Mouse (Mus musculus) retina, postnatal 1 day (tissue): ENCODE results near the gene Rrp7a.

ENCODE experiments used
- DNase-seq: peaks from one replicate; pipeline ENCODE4 v3.0.0-alpha.2; 2012

Gene Rrp7a

DNA sequence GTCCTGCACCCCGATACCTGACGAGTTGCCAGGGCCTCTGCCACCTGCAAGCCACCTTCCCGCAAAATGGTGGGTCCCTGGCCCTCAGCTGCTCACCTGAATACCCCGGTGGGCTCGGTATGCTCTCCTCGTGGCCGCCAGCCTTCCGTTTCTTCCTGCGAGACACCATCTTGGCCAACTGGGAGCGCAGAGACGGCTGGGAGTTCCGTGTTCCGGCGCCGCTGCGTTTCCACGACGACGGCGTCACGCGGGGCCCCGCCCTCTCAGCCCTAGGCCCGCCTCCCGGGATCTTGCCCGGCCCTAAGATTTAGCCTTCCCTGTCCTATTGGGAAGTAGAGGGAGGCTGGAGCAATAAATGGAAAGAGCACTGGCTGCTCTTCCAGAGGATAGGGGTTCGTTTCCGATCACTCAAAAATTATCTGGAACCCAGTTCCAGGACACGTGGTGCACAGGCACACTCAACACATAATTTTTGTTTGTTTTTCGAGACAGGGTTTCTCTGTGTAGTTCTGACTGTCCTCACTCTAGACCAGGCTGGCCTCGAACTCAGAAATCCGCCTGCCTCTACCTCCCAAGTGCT is at the start of gene Rrp7a:
Gene Rrp7a (minus strand): TSS at position 236 of the 580 bp plus-strand sequence.
- peak; percentile 94 for DNase-seq

DNA sequence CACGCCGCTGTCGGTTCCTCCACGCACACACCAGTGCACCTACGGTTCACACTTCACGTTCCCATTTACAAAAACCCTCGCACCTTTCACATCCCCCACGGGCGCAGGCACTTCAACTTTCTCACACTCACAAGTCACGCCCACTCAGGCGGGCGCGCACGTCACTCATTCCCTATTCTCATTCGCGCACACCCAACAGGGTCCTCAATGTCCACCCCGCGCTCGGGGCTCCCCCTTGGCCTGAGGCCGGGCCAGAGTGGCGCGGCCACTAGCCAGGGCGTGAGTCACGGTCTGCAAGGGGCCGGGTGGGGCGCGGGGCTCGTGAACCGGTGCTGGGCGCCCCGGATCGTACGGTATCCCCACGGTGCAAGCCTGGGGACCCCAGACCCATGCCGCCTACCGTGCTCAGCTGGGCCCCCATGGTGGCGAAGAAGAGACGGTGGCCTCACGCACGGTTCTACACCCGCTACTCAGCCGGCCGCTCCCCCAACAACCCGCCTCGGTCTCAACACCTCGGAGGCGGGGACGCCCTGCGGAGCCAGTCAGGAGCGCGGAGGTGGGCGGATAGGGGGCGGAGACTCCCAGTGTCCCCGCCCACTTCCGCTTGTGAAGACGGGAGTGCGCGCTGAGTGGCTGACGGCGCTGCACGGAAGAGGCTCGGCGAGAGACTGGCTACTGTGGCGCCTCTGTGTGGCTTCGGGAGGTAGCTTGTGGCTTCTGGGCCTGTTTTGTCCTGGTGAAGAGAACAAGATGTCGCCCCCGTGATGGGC is 49.3 kb upstream of the Rrp7a start:
- peak; percentile 98 for DNase-seq

DNA sequence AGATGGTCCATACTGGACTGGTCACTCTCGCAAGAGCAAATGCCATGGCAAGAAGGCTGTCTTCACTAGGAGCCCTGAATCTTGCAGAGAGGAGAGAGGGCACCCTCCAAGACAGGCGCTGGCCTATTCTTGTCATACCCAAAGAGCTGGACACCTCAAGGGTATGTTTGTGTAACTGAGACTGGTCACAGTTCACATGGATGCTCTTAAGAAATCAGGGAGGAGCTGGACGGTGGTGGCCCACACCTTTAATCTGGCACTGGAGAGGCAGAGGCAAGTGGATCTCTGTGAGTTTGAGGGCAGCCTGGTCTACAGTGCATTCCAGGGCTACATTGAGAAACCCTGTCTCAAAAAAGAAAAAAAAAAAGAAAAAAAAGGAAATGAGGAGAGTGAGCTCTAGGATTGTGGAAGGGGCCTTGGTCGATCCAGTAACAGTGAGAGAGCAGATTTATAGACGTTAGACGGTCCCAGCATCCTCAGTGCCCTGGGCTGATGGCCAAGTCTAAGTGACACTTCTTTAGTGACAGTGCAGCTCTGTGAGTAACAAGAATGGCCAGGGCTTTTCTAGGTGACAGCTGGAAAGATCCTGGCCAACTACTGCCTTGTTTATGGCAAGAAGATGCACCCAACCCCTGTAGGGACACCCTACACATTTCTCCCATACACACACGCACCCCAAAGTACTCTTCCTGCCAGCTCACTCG is 48.5 kb upstream of the Rrp7a start:
- DNase-seq, result peak; percentile 25

DNA sequence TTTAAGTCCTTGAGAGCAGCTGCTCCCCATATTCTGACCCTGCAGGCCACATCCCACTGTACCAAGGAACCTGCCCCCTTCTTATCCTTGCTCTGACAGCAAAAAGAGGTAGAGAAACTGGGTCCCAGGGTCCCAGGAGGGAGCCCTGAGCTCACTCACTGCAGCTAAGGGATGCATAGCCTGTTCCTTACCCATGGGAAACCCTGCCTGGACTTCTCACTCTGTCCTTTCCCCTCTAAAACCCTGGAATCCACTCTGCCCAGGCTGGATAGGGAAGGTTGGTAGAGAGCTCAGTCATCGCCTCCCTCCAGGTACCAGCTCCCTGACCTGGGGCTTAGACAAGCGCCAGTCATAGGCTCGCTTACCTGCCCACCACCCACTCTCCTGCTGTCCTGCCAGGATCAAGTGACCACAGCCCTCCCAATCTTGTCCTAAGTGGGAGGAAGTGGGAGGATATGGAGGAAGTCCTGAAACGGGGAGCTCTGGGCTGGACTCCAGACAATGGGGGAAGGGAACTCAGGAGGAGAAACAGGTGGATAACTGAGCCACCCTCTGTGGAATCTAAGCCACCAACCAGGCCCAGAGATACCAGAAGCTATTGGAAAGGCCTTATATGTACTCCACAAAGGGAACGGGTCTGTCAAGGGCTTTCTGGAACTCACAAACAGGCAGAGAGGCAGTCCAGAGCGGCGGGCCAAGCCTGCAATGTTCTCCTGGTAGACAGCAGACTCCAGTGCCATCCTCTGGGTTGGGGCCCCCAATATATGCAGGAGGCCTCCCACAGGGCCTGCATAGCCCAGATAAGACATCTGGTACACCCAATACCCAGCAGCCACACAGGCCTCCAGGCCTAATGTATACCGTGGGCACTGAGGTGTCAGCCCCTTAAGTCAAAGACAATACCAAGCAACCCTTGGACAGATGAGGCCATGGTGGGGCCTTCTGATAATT is 47.4 kb upstream of the Rrp7a start:
- no peak for DNase-seq

DNA sequence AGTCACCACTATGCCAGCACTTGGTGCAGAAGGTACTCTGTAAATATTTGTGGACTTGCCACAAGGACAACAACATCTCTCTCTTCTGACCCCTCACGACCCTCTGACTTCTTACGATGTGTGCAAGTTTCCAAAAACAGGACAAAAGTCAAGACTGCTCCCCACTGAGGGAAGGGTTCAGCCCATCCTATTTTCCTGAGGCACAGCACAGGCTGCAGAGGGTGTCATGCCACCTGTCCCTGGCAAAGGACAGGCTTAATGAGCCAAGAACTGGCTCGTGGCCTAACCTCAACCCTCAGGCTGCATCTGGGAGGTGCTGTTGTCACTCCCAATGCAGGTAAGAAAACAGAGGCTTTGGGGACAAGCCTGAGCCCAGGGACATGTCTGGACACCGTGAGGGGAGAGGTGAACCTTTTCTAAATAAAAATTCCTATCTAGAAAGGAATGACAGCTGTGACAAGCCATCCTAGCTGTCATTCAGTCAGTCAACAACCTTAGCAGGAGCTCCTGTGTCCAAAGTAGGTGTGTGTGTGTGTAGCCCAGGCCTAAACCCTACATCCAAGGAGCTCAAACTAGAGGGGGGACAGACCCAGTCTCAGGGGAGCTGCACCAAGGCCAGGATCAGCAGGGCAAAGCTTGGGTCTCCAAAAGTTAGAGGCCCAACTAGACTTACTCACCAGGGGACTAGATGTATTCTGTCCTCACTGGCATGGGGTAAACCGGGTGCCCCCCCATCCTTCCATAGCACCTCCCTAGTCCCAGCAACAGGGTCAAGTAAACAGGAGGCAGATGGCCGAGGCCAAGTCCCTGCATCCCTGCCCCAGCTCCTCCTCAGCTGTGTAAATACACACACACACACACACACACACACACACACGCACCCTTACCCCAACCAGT is 46.5 kb upstream of the Rrp7a start:
- DNase-seq, result no peak

DNA sequence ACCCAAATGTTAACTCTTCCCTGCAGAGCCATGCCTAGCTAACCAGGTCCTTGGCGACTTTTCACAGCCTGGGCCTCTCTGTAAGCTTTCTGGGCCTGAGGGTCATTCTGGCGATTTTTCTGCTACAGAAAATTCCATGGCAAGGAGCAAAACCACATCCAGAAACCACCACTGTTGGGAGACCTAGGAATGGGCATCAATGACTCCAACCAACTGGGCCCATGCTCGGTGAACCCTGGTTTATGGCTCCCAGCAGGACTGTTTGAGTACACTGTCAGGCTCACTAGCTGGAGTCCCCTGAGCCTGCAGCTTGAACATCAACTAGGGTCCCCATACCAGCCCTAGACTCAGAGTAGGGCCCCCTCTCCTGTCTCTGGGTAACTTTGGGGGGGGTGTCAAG is 45.7 kb upstream of the Rrp7a start:
- no peak for DNase-seq

DNA sequence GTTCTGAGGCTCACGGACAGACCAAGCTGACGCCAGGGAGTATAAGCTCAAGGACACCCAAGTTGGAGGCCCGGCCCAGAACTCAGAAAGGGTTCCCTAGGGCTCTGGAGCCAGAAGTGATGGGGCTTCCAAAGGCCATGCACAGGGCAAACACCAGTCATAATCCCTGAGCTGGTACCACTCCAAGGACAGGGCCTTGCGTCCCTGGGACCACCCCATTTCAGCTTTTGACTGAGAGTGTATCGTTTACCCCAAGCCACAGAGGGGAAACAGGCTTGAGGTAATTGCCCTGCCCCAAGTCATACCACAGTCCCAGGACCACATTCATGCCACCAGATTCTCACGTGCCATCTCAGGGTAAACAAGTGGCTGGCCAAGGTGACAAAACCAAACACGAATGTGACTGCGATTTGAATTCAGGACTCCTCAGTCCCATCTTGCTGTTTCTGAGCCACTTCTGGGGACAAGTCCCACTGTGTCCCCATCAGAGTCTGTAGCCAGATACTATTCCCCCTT is 45.0 kb upstream of the Rrp7a start:
- DNase-seq, result no peak

DNA sequence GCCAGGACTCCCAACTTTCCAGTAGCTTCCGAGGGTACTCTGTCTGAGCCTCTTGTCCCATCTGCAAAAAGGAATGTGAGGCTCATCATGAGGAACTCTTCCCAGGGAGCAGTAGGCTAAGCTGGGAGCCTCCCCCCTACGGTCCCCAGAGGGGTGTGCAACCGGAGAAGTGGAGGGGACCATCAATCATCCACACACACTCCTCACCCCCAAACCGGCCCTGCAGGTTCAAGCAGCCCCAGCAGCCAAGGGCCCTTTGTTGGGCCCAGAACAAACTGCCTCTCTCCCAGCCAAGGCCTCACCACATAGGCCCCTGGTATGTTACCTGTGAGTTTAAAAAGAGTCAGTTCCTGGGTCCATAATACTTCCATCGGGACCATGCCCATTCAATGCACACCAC is 44.5 kb upstream of the Rrp7a start:
- DNase-seq, result no peak

DNA sequence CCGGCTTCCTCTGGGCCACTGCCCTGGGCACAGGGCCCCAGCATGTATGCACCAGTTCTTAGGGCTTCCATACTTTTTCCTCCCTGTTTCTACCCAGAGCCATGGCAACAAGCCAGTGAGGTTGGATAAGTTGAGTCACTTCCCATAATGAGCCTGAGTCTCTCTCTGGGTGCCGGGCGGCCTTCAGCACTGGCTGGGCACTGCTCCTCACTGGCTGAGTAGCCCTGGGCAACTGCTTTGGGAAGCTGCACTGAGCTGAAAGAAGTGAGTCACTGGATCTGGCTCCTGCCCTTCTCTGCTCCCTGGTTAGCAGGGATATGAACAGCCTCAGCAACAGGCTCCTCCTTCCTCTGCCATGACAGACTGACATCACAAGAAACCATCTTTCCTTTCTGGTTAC is 44.0 kb upstream of the Rrp7a start:
- no peak for DNase-seq

DNA sequence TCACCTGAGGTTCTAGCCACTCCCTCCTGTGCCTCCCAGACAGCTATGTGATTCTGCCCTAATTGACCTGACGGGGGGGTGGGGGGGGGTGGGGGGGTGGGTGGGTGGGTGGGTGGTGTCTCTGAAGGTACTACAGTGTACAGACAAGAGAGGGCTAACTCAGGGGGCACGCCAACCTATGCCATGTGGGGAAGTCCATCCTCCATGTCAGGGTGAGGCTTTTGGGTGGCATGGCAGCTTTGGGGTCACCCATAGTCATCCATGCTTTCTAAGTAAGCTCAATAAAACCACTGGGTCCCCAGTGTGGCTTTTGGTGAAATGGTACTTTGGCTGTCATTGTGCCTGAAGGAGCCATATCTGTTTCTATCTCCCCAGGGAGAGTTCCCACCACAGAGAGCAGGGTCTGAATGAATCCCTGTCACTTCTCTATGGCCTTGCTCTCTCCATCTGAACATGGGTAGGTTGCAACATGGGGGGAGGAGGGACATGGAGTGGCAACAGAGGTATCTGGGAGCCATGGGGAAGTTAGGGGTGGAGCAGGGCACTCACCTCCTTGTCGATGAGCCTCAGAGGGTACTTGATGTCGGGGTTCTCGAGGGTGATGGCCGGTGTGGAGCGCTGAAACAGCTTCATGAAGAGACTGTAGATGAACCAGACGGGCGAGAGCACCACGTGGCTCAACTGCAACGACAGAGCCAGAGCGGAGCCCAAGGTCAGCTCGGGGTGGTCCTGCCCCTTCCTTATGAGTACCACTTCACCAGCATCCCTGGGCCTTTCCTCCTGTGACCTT is 43.1 kb upstream of the Rrp7a start:
- DNase-seq, result no peak

DNA sequence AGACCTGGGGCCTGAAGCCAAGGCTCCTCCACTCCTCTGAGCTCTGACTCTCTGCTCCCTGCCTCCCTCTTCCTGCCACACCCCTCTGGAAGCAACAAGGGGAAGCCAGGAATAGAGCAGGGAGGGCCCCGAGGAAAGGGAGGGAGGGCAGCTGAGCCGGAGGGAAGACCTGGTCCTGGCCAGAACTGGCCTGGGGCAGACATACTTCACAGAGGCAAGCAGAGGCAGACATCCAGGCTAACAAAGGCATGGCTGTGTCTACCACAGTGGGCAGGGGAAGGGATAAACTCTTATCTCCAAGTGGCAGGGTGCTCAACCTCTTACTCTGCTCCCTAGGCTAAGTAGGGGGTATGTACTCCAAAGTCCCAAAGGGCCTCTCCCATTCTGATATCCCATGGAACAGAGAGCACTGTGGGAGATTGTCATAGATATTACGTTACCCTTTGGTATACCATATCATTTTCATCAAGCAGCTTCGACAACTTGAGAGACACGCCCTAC is 42.4 kb upstream of the Rrp7a start:
- DNase-seq, result no peak

DNA sequence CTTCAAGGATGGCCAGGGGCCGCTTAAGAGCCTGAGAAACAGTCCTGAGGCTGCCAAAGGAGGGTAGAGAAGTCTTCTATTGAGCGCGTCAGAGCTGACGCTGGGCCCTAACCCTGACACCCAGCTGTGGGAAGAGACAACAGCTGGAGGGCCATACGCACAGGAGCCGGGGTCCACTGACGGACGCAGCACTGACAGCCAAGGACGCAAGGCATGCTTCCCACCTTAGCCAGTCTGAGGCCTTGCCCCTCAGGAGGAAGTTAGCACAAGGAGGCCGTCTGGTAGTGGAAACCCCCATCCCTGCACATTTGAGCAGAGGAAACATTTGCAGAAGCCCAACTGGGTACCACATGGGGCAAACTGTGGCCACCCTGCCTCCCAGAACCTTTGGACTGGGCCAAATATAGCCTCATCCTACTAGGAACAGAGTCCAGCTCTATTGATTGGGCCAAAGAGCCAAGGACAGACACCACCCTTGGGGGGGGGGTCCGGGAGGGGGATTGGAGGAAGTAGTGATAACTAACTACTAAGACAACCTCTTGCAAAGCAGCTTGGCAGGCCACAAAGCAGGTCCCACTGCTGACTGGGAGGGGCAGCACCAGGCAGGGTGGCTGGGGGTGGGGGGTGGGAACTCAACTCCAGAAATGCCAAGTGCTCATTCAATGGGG is 40.4 kb upstream of the Rrp7a start:
- no peak for DNase-seq

DNA sequence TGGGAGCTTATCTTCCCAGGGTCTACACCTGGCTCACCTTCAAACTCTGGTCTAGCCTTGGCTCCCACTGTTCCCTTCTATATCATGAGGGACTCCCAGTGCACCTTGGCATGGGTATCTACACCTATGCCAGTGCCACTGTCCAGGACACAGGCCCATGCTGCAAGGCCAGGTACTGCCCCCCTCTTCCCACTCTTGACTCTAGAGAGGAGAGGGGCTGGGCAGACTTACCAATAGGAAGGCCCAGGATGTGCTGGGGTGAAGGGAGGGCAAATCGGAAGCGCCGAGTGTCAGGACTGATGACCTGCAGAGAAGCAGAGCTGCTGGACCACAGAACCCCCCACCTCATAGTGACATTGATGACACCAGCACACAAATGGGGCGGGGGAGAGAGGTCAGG is 39.4 kb upstream of the Rrp7a start:
- DNase-seq, result no peak

DNA sequence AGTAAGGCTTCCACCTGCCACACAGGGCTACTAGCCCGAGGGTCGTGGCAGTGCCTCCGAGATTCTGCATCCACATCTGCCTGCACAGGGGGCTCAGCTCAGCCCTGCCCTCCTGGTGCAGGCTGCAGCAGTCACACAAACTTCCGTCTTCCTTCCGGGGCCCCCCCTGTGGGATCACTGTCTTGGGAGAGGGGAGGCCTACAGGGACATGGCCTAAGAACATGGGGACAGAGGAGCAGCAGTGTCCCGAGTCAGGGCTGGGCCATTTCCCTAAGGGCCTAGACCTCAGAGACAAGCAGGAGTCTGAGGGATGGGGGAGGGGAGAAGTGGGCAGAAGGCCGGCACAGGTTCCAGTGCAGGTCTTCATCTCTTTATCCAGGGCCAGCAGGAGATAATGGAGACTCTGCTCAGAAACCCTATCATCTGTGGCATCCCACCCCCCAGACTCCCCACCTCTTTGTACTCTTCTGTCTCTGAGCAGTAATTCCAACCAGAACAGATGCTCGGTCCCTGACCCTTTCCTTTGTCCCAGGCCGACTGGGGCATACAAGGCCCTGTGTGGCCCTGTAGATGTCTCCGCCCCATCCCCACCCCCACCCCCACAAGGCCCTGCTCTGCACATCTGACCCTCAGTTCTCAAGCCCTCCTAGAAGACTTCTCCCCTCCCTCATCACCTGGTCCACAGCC is 38.6 kb upstream of the Rrp7a start:
- DNase-seq, result no peak

DNA sequence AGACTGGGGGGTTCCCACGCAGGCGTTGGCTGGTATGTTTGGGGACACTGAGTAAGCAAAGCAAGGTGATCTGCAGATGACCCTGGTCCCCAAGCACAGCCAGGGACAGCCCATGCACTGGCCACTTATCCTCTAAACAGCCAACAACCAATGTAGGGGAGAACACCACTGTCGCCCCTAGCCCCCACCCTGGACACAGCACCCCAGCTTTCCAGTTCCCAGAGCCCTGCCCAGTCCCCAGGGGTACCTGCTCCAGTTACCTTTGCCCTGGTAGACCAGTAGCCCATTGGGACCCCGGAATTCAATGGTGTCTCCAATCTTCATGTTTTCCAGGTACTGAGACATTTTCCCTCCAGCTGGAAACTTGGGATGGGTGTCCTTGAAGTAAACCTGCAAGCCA is 38.0 kb upstream of the Rrp7a start:
- no peak for DNase-seq

DNA sequence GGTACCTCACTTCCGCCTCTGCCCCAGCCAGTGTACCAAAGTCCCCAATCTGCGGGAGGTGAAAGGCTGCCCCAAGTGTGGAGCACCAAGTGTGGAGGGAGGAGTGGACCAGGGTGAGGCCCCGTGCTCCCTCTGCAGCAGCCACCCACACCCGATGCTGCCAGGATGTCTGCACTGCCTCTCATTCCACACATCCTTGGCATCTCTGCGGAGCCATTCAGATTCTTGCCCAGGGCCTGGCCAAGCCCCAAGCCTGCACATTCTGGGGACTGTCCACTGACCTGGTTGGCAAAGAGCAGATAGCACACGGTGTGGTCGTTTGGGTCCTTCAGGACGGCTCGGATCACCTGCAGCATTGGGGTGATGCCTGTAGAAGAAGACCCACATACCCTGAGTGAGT is 37.2 kb upstream of the Rrp7a start:
- DNase-seq, result no peak

DNA sequence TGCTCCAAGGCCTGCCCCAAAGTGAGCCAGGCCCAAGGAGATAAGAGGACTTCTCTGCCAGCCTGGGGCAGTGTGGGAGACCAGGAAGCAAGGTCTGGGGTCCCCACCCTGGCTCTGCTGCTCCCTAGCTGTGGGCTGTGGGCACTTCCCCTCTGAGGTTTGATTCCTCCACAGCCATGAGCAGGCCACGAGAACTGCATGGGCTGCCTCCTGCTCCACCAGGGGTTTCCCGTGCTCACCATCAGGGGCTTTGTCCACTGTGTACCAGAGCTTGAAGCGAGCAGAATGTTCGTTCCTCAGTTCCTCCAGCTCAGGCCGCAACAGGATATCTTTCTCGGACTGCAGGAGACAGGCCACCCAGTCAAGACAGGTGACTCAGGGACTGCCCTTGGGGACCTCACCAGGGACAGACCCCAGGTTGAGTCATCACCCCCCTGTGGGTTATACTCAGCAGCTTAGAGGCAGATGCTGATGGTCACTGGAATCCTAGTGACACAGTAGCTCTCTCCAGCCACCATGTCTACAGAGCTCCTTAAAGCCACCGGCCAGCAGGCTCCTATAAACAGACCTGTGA is 36.1 kb upstream of the Rrp7a start:
- no peak for DNase-seq

DNA sequence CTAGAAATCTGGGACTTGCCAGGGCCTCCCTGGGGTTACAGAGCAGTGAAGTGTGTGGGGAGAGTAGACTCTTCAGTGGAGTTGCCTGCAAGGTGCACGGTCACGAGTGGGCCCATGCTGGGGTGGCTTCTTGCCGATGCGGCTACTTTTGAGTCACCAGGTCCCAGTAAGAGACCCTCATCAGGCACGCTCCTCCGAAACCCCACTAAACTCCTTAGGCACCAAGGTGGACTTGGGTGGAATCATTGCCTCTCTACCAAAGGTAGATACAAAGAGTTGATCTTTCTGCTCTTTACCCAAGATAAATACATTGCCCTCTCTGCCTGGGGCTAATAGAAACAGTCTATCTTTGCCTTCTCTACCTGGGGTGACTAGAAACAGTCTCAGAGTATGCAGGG is 35.1 kb upstream of the Rrp7a start:
- no peak for DNase-seq
